Mouse (Mus musculus): ENCODE measurements around the gene Vwa5a. TPM values are rescaled to one million over a fixed set of nuclear protein-coding genes. Genes with fewer than 3 reads are reported as not detected.

Vwa5a gene
- total RNA-seq (2023) = 10 to 100 TPM; 72.6 to 77.7 TPM

GRCm38 (mm10) chr9:38718102-38718501 lies at the start of gene Vwa5a:
Gene Vwa5a (plus strand): TSS chr9:38718268.

DNA sequence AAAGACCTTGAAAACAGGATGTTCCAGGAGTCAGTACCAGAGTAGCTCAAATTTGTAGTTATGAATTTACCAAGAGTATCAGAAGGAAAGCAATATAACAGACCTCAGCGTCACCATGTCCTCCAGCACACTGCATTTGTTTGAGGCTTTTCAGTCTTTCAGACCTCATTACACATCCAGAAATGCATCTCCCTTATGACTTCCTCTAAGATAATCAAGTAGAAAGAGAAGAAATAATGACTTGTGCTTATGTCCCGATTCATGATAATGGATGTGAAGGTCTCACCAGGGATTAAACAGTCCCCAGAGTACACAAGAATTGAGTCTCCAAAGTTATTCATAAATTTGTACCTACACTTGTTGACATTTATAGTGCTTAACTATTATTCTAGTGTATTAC lies 43.6 kb upstream of the Vwa5a start, which contains the start of gene Olfr918:
Olfr918 (minus strand) TSS at position 101 of the 400 bp plus-strand sequence.

GRCm38 (mm10) chr9:38751999-38752398 lies 33.9 kb downstream of the Vwa5a start, which contains the start of gene Olfr920:
Gene Olfr920 (plus strand): TSS chr9:38752299.

GRCm38 (mm10) chr9:38772768-38773167 lies 54.7 kb downstream of the Vwa5a start, which contains the start of gene Olfr921:
Gene Olfr921 (plus strand): TSS chr9:38773068.

Other genes starting within 250 kb of the Vwa5a start
- not detected for gene Olfr905, start 247.2 kb upstream of the Vwa5a start, total RNA-seq (2023)
- gene Olfr906, start 231.2 kb upstream of the Vwa5a start, total RNA-seq (2023) = not detected
- not detected for gene Olfr907, start 222.5 kb upstream of the Vwa5a start, total RNA-seq (2023)
- not detected for gene Olfr911-ps1, start 196.7 kb upstream of the Vwa5a start, total RNA-seq (2023)
- not detected for gene Olfr910, start 180.4 kb upstream of the Vwa5a start, total RNA-seq (2023)
- not detected for gene Olfr912, start 138.1 kb upstream of the Vwa5a start, total RNA-seq (2023)
- not detected for gene Olfr913, start 125.5 kb upstream of the Vwa5a start, total RNA-seq (2023)
- gene Olfr914, start 113.2 kb upstream of the Vwa5a start, total RNA-seq (2023) = not detected
- gene Olfr916, start 58.4 kb upstream of the Vwa5a start, total RNA-seq (2023) = not detected
- not detected for gene Olfr917, start 52.4 kb upstream of the Vwa5a start, total RNA-seq (2023)
- gene Olfr918, start 43.7 kb upstream of the Vwa5a start, total RNA-seq (2023) = not detected
- gene Olfr919, start 14.6 kb upstream of the Vwa5a start, total RNA-seq (2023) = not detected
- gene Olfr920, start 34.0 kb downstream of the Vwa5a start, total RNA-seq (2023) = under 1 TPM; 0.67 to 0.84 TPM
- gene Olfr921, start 54.8 kb downstream of the Vwa5a start, total RNA-seq (2023) = not detected
- not detected for gene Olfr922, start 96.3 kb downstream of the Vwa5a start, total RNA-seq (2023)
- not detected for gene Olfr923, start 108.3 kb downstream of the Vwa5a start, total RNA-seq (2023)
- gene Olfr924, start 126.2 kb downstream of the Vwa5a start, total RNA-seq (2023) = not detected
- not detected for gene Olfr26, start 136.8 kb downstream of the Vwa5a start, total RNA-seq (2023)
- gene Olfr926, start 158.9 kb downstream of the Vwa5a start, total RNA-seq (2023) = not detected
- not detected for gene Olfr930, start 211.5 kb downstream of the Vwa5a start, total RNA-seq (2023)

Data from monocyte, adult 59 days (primary cell).